Mouse (Mus musculus) neural tube, embryonic 11.5 days (tissue): Measurements from ENCODE around the gene Cenpo. TPM values are rescaled to one million over a fixed set of nuclear protein-coding genes. Genes with fewer than 3 reads are reported as not detected.

ENCODE experiments used
- ATAC-seq: fragments of 200-750 bp; cut with Nextera tagmentation; 2 replicates; pipeline ENCODE4 v1.8.0; 2017; ENCODE audit warnings: moderate number of reproducible peaks, mild to moderate bottlenecking, moderate TSS enrichment, moderate library complexity; ENCODE audit not compliant: insufficient read depth, low FRiP score, low TSS enrichment
- DNase-seq: peaks from one replicate; pipeline ENCODE4 v3.0.0-alpha.2; 2015; ENCODE audit warnings: low spot score
- H3K27ac ChIP-seq: fragments of 300-500 bp; sonication (generic); 2 replicates; pipeline ENCODE4 v1.5.1; 2014; ENCODE audit warnings: low read depth, mild to moderate bottlenecking, low read length
- H3K27me3 ChIP-seq: fragments of 300-500 bp; sonication (generic); 2 replicates; pipeline ENCODE4 v1.6.1; 2014; ENCODE audit warnings: mild to moderate bottlenecking, low read length, mixed read lengths; ENCODE audit not compliant: control insufficient read depth, insufficient read depth
- H3K36me3 ChIP-seq: fragments of 300-500 bp; sonication (generic); 2 replicates; pipeline ENCODE4 v1.6.1; 2014; ENCODE audit warnings: mild to moderate bottlenecking, low read length, moderate library complexity, mixed read lengths; ENCODE audit not compliant: control insufficient read depth, insufficient read depth
- H3K4me1 ChIP-seq: fragments of 300-500 bp; sonication (generic); 2 replicates; pipeline ENCODE4 v1.6.1; 2014; ENCODE audit warnings: low read length, mixed read lengths; ENCODE audit not compliant: control insufficient read depth, insufficient read depth
- H3K4me2 ChIP-seq: fragments of 300-500 bp; sonication (generic); 2 replicates; pipeline ENCODE4 v1.6.1; 2014; ENCODE audit warnings: low read depth, mild to moderate bottlenecking, moderate library complexity
- H3K4me3 ChIP-seq: fragments of 300-500 bp; sonication (generic); 2 replicates; pipeline ENCODE4 v1.5.1; 2014; ENCODE audit warnings: low read depth, low read length
- H3K9ac ChIP-seq: fragments of 300-500 bp; sonication (generic); 2 replicates; pipeline ENCODE4 v1.6.1; 2014; ENCODE audit warnings: mild to moderate bottlenecking, low read length
- H3K9me3 ChIP-seq: fragments of 300-500 bp; sonication (generic); 2 replicates; pipeline ENCODE4 v1.6.1; 2016; ENCODE audit warnings: low read length; ENCODE audit not compliant: control insufficient read depth
- WGBS: fragments of 180-500 bp; shearing (Covaris S2); extraction: QIAGEN DNeasy Blood & Tissue Kit; methylation state at CpG from one replicate; pipeline ENCODE4 v1.1.7; 2014; 5-methylcytosine and 5-hydroxymethylcytosine counted together
- polyA plus RNA-seq: library from polyadenylated mRNA; unstranded; fragments of >200 nt; fragmentation: Nextera tagmentation; extraction: Ambion mirVana; gene quantifications from 2 replicates; pipeline ENCODE4 v1.2.1, GENCODE M21; 2014

Gene Cenpo
- polyA plus RNA-seq, 1 experiment from 2014 or later = 16.3 TPM

- Histone ChIP-seq H3K9me3 (no peaks in the 10 kb centered on the region), H3K36me3 (0 out of 2 replicates have a peak, but pooled peaks cover 1% of the 10 kb centered on the region), H3K4me3 (no peak overlapping the region), H3K27ac (no peak overlapping the region), H3K27me3 (no peaks in the 10 kb centered on the region), H3K9ac (no peak overlapping the region), H3K4me1 (no peaks in the 10 kb centered on the region), H3K4me2 (no peak overlapping the region)
- ATAC-seq = no peak
- WGBS = 94% methylated on average over 11 of the region's 11 CpGs
- no peak for DNase-seq
These were observed 28.0 kb downstream of the Cenpo start for GRCm38 (mm10) chr12:4206106-4206505.

GRCm38 (mm10) chr12:4202206-4202605 lies 31.9 kb downstream of the Cenpo start:
- H3K4me2 ChIP-seq = no peak overlapping the region
- H3K9ac ChIP-seq = no peak overlapping the region
- H3K27me3 ChIP-seq = no peaks in the 10 kb centered on the region
- H3K9me3 ChIP-seq = no peaks in the 10 kb centered on the region
- no peaks in the 10 kb centered on the region for H3K4me1 ChIP-seq
- ATAC-seq (no peak), DNase-seq (no peak)
- H3K36me3 ChIP-seq = no peaks in the 10 kb centered on the region; the same call in none of the 2 replicates
- WGBS = 89% methylated on average over 4 of the region's 4 CpGs
- no peak overlapping the region for H3K4me3 ChIP-seq
- H3K27ac ChIP-seq = no peak overlapping the region

DNA sequence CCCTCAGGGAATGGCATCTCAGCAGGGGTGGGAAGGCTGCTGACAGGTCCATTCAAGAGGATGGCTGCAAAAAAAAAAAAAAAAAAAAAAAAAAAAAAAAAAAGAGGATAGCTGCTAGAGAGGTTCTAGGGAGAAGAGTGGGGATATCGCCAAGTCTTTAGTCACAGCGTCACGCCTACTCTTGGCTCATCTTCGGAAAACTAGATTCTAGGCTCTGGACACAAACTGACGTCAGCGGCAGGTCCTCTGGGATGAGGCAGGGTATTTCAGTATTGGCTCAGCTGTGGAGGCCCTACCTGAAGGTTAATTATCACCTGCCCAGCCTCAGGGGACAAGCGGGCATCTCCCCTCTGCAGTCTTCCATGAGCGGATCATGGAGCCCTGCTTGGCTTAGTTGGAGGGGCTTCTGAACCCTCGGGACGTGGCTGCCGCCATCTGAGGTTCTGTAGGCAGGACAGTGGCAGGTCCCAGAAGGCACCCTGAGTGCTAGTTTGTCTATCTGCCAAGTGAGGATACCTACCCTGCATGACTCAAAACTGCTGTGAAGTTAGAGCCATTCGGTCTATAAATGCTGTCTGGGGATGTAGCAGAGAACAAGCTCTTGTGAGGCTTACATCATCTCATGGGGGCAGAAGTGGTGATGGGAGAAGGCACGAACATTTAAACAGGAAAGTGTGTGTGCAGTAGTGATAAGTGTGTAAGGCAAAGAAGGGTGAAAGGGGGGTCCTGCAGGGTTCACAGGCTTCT lies 32.5 kb downstream of the Cenpo start:
- Histone ChIP-seq H3K4me2 (no peak overlapping the region), H3K36me3 (no peaks in the 10 kb centered on the region; the same call in none of the 2 replicates), H3K27me3 (no peaks in the 10 kb centered on the region), H3K9ac (no peak overlapping the region), H3K4me1 (no peaks in the 10 kb centered on the region), H3K27ac (no peak overlapping the region), H3K9me3 (no peaks in the 10 kb centered on the region), H3K4me3 (no peak overlapping the region)
- no peak for ATAC-seq
- WGBS = 91% methylated on average over 13 of the region's 13 CpGs
- no peak for DNase-seq

- WGBS = 95% methylated on average over 11 of the region's 11 CpGs
- no peak for DNase-seq
- H3K4me2 ChIP-seq = no peak overlapping the region
These were observed 34.8 kb downstream of the Cenpo start for GRCm38 (mm10) chr12:4199271-4199670.

GRCm38 (mm10) chr12:4198702-4199101 lies 35.4 kb downstream of the Cenpo start:
- Histone ChIP-seq H3K4me2 (no peak overlapping the region), H3K36me3 (no peaks in the 10 kb centered on the region; the same call in none of the 2 replicates), H3K27ac (no peak overlapping the region), H3K9ac (no peak overlapping the region), H3K4me3 (no peak overlapping the region), H3K9me3 (no peaks in the 10 kb centered on the region), H3K27me3 (no peaks in the 10 kb centered on the region), H3K4me1 (no peaks in the 10 kb centered on the region)
- no peak for DNase-seq
- WGBS = 94% methylated on average over 4 of the region's 4 CpGs
- ATAC-seq = no peak

More at GRCm38 (mm10) chr12:4199271-4199670, 34.8 kb downstream of the Cenpo start:
- Histone ChIP-seq H3K36me3 (no peaks in the 10 kb centered on the region; the same call in none of the 2 replicates), H3K27me3 (no peaks in the 10 kb centered on the region), H3K27ac (no peak overlapping the region), H3K9me3 (no peaks in the 10 kb centered on the region), H3K9ac (no peak overlapping the region), H3K4me3 (no peak overlapping the region), H3K4me1 (no peaks in the 10 kb centered on the region)
- ATAC-seq = no peak

DNA sequence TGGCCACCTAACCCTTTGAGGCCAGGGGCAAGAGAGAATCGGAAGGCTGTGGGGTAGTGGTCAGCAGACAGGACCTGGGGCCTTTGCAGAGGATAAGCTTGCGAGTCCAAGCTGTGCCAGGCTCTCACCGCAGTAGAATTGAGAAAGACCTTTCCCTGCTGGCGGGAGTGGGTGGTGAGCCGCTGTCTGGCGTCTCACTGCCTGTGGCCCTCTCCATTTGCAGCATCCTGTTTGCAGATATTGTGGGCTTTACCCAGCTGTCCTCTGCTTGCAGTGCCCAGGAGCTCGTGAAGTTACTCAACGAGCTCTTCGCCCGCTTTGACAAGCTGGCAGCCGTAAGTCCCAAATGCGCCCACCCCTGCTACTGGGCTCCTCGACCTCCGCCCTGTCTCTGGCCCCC lies 39.5 kb downstream of the Cenpo start:
- Histone ChIP-seq H3K4me3 (no peak overlapping the region), H3K27me3 (no peaks in the 10 kb centered on the region), H3K4me2 (no peak overlapping the region), H3K9ac (no peak overlapping the region), H3K36me3 (no peaks in the 10 kb centered on the region; the same call in 1 of the 2 replicates), H3K9me3 (no peaks in the 10 kb centered on the region), H3K4me1 (no peaks in the 10 kb centered on the region), H3K27ac (no peak overlapping the region)
- whole genome bisulfite sequencing = 92% methylated on average over 14 of the region's 14 CpGs
- DNase-seq (no peak), ATAC-seq (no peak)

DNA sequence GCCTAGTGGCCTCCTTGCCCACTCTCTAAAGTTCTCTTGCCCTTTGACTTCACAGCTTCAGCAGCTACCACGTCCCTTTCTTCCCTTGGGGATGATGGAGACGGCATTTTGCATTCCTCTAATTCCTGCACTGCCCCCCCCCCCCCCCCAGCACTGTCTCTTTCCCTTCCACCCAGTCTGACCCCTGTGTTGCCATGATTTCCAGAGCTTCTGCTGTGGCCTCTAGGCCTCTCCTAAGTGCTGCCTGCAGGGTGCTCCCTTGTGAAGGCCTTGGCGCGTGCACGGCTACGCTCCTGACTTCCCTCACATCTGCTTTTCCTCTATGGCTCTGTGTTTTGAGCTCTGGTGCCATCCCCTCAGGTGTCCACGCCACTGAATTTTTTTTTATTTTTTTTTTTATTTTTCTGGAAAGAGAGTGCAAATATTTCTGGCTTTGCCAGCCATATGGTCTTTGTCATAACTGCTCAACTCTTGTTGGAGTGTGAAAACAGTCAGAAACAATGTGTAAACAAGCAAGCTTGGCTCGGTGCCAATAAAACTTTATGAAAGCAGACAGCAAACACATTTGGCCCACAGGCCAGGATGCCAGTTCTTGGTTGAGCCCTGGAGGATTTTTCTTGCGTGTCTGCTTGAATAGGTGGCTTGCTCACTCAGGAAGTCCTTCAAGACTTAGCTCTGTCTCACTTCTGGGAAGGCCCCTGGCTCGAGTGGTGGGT lies 40.9 kb downstream of the Cenpo start:
- H3K4me1 ChIP-seq = no peaks in the 10 kb centered on the region
- H3K9me3 ChIP-seq = no peaks in the 10 kb centered on the region
- no peak overlapping the region for H3K4me2 ChIP-seq
- H3K4me3 ChIP-seq = no peak overlapping the region
- H3K36me3 ChIP-seq = no peaks in the 10 kb centered on the region; the same call in 1 of the 2 replicates
- no peak overlapping the region for H3K27ac ChIP-seq
- no peak overlapping the region; the same call in 1 of the 2 replicates for H3K9ac ChIP-seq
- no peaks in the 10 kb centered on the region for H3K27me3 ChIP-seq
- 47% methylated on average over 10 of the region's 10 CpGs for WGBS
- no peak for DNase-seq
- no peak for ATAC-seq

- Histone ChIP-seq H3K36me3 (no peaks in the 10 kb centered on the region), H3K4me3 (no peak overlapping the region), H3K9ac (no peak overlapping the region; the same call in 1 of the 2 replicates), H3K27me3 (no peaks in the 10 kb centered on the region), H3K27ac (no peak overlapping the region), H3K4me1 (no peaks in the 10 kb centered on the region), H3K9me3 (no peaks in the 10 kb centered on the region), H3K4me2 (no peak overlapping the region)
- ATAC-seq = no peak
- DNase-seq = no peak
- 64% methylated on average over 6 of the region's 6 CpGs for WGBS
These were observed 41.6 kb downstream of the Cenpo start for GRCm38 (mm10) chr12:4192514-4192913.
